Mouse (Mus musculus) MEL (cell line): ENCODE results near the gene Gm10203.

Experiments used
- CTCF ChIP-seq, 3 experiments: IDR thresholded peaks in 2 of 3; conservative IDR thresholded peaks in 1 of 3; 2 replicates each; pipeline ENCODE4 v1.5.1; 2011 to 2012; ENCODE audit warnings: low read length in 3 of 3, low read depth in 2 of 3, mild to moderate bottlenecking in 2 of 3, improper control_type of control experiment in 1 of 3, inconsistent platforms in 1 of 3, mixed read lengths in 1 of 3, moderate library complexity in 1 of 3; ENCODE audit not compliant: control insufficient read depth in 1 of 3, insufficient read depth in 1 of 3, poor library complexity in 1 of 3, severe bottlenecking in 1 of 3
- EP300 ChIP-seq, 2 experiments: IDR thresholded peaks; 2 replicates each; pipeline ENCODE4 v1.6.1; 2011; ENCODE audit warnings: improper control_type of control experiment in 2 of 2, low read length in 2 of 2, low read depth in 1 of 2, mild to moderate bottlenecking in 1 of 2
- MAFK ChIP-seq: IDR thresholded peaks from 2 replicates; pipeline ENCODE4 v1.6.1; 2011; ENCODE audit warnings: low read depth, mild to moderate bottlenecking, low read length, improper control_type of control experiment, borderline replicate concordance
- MEF2A ChIP-seq: IDR thresholded peaks from 2 replicates; pipeline ENCODE4 v1.6.1; 2014; ENCODE audit warnings: low read depth, mild to moderate bottlenecking, inconsistent platforms, low read length, improper control_type of control experiment; ENCODE audit not compliant: poor library complexity, insufficient replicate concordance, severe bottlenecking; ENCODE audit errors: extremely low read depth
- MYC ChIP-seq: IDR thresholded peaks from 2 replicates; pipeline ENCODE4 v1.6.1; 2011; ENCODE audit warnings: low read depth, mild to moderate bottlenecking, low read length, improper control_type of control experiment, moderate library complexity
- POLR2A ChIP-seq, 2 experiments: IDR thresholded peaks; 2 replicates each; pipeline ENCODE4 v1.6.1; 2011 to 2012; ENCODE audit warnings: low read length in 2 of 2, mild to moderate bottlenecking in 2 of 2, control low read depth in 1 of 2, improper control_type of control experiment in 1 of 2, low read depth in 1 of 2, moderate library complexity in 1 of 2; ENCODE audit not compliant: control insufficient read depth in 1 of 2, insufficient read depth in 1 of 2, poor library complexity in 1 of 2
- SIN3A ChIP-seq: IDR thresholded peaks from 2 replicates; pipeline ENCODE4 v1.6.1; 2012; ENCODE audit warnings: low read length, improper control_type of control experiment, inconsistent platforms
- TBP ChIP-seq: IDR thresholded peaks from 2 replicates; pipeline ENCODE4 v1.8.0; 2011; ENCODE audit warnings: low read depth, low read length, improper control_type of control experiment
- TCF12 ChIP-seq: IDR thresholded peaks from 2 replicates; pipeline ENCODE4 v1.6.1; 2014; ENCODE audit warnings: low read depth, mild to moderate bottlenecking, inconsistent platforms, low read length, improper control_type of control experiment, moderate library complexity

- TF ChIP-seq SIN3A = no peak
- no peak for TF ChIP-seq EP300 (IDR thresholded peaks at IDR 0.05; ENCODE audit: low read depth in 1 of 2, low read length in 2 of 2)
- no peak for TF ChIP-seq POLR2A (IDR thresholded peaks at IDR 0.05; ENCODE audit: control insufficient read depth in 1 of 2, insufficient read depth in 1 of 2, low read depth in 1 of 2, low read length in 2 of 2, poor library complexity in 1 of 2)
- no peak for TF ChIP-seq TCF12
- no peak for TF ChIP-seq CTCF (IDR thresholded peaks at IDR 0.05 in 2 of 3, conservative IDR thresholded peaks at IDR 0.05 in 1 of 3; ENCODE audit: control insufficient read depth in 1 of 3, insufficient read depth in 1 of 3, low read depth in 2 of 3, low read length in 3 of 3, poor library complexity in 1 of 3, severe bottlenecking in 1 of 3)
- TF ChIP-seq TBP = no peak
- no peak for TF ChIP-seq MEF2A
- TF ChIP-seq MYC = no peak
- no peak for TF ChIP-seq MAFK
These were observed 18.7 kb downstream of the Gm10203 start for GRCm38 (mm10) chr6:149148436-149149229.
